Mouse (Mus musculus): Measurements from ENCODE around the gene Cnnm3.
"Not testable (repeated sequence)": the region's sequence is repeated elsewhere in the genome, so short reads cannot be mapped to it uniquely, and the experiment has no call there.

Gene Cnnm3

DNA sequence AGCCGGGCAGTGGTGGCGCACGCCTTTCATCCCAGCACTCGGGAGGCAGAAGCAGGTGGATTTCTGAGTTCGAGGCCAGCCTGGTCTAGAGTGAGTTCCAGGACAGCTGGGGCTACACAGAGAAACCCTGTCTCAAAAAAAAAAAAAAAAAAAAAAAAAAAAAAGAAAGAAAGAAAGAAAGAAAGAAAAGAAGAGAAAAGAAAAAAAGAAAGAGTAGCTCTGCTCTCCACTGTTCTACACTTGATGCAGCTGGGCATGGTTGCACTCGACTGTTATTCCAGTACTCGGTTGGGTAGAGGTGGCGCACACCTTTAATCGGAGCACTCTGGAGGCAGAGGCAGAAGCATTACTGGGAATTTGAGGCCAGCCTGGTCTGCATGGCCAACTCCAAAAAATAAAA lies 25.1 kb downstream of the Cnnm3 start, which contains the start of gene Ankrd23:
Gene Ankrd23, minus strand, starts transcription at position 101 of the 400 bp plus-strand sequence.
- not testable (repeated sequence) for DNase-seq (ENCODE audit: low read depth)

GRCm38 (mm10) chr1:36538727-36539126 lies 27.1 kb downstream of the Cnnm3 start:
- no peak for DNase-seq (ENCODE audit: low read depth)

DNA sequence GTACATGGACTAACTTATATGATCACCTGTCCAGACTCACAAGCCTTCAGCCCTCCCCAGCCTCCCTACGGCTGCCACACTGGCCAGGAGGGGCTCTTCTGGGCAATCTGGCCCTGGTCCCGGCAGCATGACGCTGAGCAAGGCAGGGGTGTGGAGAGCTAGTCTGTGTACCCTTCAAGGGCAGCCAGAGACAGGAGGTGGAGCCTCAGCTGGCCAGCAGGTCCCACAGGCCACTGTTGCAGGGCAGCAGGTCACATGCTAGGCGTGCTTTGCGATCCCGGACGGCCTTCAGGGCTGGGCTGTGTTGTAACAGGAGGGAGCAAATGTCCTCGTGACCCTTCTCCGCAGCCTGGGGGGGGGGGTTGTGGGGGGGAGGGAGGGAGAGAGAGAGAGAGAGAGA lies 27.5 kb downstream of the Cnnm3 start, which contains the start of gene Gm42417:
Gene Gm42417, minus strand, starts transcription at position 244 of the 400 bp plus-strand sequence.
- DNase-seq (ENCODE audit: low read depth) = no peak

DNA sequence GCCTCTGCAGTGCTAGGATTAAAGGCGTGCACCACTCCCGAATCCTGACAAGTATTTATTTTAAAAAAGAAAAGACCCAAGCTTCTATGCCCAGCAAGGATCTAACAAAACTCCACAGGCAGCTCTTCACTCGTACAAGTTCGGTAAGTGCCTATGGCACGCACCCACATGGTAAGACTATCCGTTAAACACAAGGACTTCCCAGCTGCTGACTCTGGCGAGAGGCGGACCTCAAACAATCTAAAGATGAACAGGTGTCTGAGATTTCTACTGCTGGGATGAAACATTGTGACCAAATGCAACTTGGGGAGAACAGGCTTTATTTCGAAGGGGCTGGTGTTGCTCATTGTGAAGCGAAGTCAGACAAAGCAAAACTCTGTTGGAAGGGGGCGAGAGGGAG lies 28.5 kb downstream of the Cnnm3 start:
- no peak for DNase-seq (ENCODE audit: low read depth)

GRCm38 (mm10) chr1:36540807-36541206 lies 29.1 kb downstream of the Cnnm3 start:
- no peak for DNase-seq (ENCODE audit: low read depth)

DNA sequence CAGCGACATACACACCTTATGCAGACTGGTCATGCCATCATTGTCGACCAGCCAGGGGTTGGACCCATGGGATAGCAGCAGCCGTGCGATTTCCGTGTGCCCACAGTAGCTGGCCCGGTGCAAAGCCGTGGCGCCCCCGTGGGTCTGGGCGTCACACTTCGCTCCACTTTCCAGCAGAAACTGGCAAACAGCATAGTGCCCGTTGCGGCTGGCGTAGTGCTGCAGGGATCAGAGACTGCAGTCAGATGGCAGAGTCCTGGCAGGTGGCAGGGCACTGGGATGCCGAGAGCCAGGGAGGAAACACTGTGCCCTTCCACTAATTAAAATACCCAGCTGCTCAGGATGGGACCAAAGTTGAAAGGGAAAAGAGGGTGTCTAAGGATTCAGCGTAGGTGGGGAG lies 30.2 kb downstream of the Cnnm3 start:
- no peak for DNase-seq (ENCODE audit: low read depth)

- no peak for DNase-seq (ENCODE audit: low read depth)
These were observed 31.3 kb downstream of the Cnnm3 start for GRCm38 (mm10) chr1:36542925-36543324.

DNA sequence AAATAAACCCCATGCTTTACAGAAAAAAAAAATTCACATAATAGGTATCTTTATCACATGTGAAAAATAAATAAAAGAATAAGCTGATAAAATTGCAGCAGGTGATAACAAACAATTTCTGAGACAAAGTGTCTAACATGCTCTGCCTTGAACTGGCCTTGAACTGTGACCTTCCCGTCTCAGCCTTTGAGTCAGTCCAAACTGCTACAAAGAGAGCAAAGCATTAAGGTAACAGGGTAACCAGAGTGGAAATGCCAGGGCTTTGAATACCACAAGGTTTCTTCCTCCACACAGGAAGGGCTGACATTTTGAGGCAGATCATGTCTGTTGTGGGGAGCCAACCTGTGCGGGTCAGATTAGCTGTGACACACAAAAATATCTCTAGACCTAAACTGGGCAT lies 33.7 kb downstream of the Cnnm3 start:
- no peak for DNase-seq (ENCODE audit: low read depth)

DNA sequence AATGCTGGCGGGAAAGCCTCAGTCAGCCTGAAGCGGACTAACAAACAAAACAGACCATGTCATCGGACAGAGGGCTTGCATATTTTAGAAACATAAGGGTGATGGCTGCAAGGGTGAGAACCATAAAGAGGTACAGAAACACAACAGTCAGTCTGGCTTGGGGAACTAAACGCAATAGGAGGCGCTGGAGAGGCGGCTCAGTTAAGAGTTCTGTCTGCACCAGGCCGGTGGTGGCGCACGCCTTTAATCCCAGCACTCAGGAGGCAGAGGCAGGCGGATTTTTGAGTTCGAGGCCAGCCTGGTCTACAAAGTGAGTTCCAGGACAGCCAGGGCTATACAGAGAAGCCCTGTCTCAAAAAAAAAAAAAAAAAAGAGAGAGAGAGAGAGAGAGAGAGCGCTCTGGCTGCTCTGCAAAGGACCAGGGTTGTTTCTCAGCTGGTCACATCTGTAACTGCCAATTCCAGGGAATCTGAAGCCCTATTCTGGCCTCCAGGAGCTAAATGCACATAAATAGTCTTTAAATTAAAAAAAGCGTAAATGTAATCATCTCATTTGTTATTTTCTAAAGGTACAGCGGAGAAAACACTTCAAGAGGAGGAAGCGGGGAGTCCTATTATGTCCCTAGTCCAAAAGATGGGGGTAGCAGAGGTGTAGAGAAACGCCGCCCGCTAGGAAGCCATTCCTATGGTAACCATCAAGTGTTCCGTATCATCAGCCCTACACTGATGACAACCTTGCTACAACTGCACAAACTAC lies 34.4 kb downstream of the Cnnm3 start:
- no peak for DNase-seq (ENCODE audit: low read depth)

DNA sequence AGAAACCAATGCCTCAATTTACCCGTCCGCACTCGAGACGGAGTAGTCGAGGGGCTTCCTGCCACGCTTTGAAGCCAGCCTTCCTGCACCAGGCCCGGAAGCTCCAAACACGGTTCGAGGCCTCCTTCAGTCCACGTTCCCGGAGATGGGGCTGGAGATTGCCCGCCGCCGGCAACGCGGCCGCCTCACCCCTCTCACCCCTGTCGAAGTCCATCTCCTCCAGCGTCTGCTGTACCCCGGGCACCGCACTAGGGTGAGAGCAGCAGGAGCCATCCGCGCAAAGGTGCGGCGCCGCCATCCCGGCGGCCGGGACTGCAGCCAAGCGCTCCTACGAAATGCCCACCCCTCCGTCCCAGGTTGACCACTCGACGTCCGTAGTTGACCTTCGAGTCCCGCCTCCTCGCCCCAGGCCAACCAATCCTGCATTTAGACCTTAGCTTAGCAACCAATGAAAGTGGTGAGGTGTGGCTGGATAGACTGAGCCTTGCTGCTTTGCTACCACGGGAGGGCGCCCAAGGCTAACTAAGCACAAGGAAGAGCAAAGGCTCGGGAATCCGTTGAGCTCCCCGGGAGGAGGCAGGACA lies 35.3 kb downstream of the Cnnm3 start, which contains the start of gene Ankrd39:
Gene Ankrd39, minus strand, starts transcription at position 558 of the 584 bp plus-strand sequence.
- peak; percentile 98 for DNase-seq (ENCODE audit: low read depth)

GRCm38 (mm10) chr1:36547981-36548598 lies 36.4 kb downstream of the Cnnm3 start:
- DNase-seq (ENCODE audit: low read depth) = no peak

DNA sequence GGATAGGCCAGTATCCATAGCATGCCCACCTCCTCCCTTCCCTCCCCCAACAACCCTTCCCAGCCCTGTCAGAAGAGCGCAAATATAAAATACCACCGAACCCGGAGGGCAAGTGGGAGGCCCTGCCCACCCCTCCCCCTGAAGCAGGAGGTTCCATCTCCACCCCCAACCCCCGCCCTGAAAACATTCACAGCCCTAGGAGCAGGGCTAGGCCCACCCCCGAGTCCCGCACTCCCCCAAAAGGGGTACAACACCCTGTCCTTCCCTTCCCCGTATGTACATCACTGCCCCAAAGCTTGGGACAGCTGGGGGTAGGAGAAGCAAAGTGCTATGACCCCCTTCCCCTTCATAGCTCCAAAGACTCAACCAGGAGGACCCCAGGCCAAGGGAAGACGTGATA lies 37.1 kb downstream of the Cnnm3 start:
- DNase-seq (ENCODE audit: low read depth) = no peak

GRCm38 (mm10) chr1:36549491-36549890 lies 37.8 kb downstream of the Cnnm3 start:
- DNase-seq (ENCODE audit: low read depth) = no peak

DNA sequence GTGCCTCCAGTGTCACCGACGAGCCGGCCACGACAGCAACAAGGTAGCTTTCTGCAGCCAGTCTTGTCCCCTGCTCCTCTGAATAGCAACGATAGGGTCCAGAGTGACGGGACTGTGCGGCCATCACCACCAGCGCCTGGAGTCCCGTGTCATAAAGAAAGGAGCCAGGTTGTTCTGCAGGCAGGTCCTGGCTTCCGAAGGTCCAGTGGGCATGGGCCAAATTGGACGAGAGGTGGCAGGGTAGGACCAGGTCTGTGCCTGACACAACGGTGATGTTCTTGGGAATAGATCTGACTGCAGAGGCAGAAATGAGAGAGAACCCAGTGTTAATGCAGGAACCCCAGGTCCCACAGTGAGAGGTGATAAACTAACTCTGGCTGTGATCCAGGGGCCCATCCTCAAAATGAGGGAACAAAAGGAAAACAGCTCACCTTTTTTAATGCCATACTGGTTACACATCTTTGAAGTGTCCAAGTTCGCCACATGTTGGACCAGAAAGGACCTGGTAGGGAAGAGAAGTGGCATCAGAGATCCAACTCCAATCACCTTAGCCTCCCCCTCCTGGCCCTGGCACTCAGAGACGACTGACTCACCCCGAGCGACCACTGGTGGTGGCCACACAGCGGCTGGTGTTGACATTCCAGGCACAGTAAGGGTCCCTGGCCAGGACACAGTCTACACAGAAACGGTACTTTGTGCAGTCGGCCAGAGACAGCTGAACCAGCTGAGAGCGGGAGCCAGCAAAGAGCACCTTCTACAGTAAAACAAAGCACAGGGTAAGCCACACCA lies 38.6 kb downstream of the Cnnm3 start:
- no peak for DNase-seq (ENCODE audit: low read depth)

GRCm38 (mm10) chr1:36551904-36552303 lies 40.2 kb downstream of the Cnnm3 start:
- DNase-seq (ENCODE audit: low read depth) = no peak

GRCm38 (mm10) chr1:36552506-36552905 lies 40.8 kb downstream of the Cnnm3 start:
- no peak for DNase-seq (ENCODE audit: low read depth)

DNA sequence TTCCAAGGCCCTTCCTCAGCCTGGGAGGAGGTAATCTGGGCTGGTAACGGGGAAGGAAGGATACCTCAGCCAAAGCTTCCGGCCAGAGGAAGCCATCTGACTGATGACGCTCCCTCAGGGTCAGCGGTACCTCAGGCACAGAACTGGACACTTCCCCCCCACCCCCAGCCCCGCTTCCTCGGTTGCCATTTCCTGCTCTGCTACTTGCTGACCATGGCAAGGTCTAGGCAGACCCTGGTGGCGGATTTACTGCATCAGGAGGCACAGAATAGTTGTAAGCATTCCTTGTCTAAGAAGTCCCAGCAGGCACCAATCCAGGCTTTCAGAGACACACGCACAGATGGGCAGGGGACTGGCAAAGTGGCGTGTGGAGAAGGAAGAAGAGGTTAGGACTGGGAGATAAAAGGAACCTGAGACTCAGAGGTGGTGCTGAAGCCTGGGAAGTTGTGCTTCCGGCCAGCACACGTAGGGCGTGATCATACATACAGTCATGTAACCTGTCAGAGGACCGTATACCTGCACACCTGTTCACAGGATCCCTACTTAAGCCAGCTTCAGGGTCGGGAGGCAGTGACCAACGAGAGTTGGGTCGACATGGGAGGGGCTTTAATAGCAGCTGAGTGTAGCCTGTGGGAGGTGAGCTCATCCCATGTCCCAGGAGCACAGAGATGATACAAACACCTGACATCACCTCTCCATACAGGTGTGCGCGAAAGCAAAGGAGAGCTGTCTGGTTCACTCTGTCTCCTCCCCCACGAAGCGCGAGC lies 43.1 kb downstream of the Cnnm3 start:
- DNase-seq (ENCODE audit: low read depth) = no peak

- DNase-seq (ENCODE audit: low read depth) = no peak
These were observed 44.2 kb downstream of the Cnnm3 start for GRCm38 (mm10) chr1:36555798-36556395.

DNA sequence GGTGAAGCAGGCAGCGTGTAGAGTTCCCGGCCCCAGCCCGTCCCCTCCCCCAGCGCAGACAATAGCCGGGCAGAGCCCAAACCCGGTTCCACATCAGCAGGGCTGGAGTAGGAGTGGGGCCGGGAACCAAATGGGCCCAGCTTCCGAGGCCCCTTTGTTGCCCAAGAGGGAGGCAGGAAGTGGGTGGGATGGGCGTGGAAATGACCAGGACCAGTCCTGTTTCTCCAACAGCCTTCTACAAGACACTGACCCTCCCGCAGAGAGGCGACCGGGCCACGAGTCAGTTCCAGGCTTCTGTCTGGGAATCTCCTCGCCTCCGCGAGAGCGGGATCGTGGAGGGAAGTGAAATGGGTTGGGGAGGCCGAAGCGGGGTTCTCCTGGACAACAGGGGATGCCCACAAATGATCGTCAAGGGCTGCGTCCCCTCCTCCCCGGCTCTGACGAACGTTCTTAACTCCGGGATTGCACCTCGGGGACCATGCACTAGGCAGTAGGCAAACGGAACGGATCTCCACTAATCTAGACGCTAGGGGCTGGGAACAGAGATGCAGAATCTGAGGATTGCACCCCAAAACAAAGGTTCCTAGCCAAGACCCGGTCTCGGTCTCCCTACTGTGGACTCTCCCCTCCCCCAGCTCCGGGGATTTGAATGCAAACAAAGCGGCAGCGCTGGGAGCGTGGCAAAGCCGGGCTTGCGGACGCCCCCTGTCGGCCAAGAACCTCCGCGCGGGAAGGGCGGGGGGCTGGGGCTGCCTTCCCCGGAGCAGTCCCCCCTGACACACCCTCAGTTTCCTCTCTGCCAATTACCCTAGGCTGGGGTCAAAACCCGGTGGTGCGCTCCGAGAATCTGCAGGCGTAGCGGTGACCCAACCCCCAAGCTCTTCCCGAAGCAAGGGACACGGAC lies 45.1 kb downstream of the Cnnm3 start:
- DNase-seq (ENCODE audit: low read depth) = peak; percentile 67

DNA sequence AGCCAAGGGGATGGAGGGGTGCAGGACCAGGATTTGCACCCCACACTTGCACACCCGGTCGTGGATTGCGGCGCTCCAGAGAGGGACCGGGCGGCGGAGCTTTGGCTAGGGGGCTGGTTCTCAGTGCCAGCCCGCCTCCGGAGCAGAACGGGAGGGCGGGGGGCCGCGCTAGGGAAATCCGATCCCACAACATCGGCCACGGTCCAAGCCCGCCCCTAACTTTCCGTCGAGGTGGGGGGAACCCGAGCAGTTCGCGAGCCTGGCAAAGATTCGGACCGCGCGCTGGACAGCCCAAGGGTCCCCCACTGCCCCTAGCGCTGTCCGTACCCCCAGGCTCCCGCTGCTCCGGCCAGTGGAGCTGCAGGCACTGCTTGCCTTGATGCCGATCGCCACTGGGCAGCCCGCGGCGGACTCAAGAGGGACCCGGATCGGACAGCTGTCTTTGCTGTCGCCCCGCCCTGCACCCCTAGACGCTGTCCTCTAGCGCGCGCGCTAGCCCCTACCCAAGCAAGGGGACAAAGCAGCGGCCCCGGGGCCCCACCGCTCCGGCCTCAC lies 45.9 kb downstream of the Cnnm3 start:
- DNase-seq (ENCODE audit: low read depth) = no peak
